Mouse (Mus musculus) olfactory bulb, adult 2 months (tissue): ENCODE measurements around the gene Gab2.

Experiments used
- CTCF ChIP-seq: fragments of 200-500 bp; IDR thresholded peaks from 2 replicates; pipeline ENCODE4 v1.5.1; 2012; ENCODE audit warnings: low read depth, mild to moderate bottlenecking, low read length, moderate library complexity; ENCODE audit not compliant: insufficient read depth
- POLR2A ChIP-seq: fragments of 200-500 bp; IDR thresholded peaks from 2 replicates; pipeline ENCODE4 v1.6.1; 2012; ENCODE audit warnings: mild to moderate bottlenecking, low read depth, low read length, moderate library complexity; ENCODE audit not compliant: insufficient read depth

DNA sequence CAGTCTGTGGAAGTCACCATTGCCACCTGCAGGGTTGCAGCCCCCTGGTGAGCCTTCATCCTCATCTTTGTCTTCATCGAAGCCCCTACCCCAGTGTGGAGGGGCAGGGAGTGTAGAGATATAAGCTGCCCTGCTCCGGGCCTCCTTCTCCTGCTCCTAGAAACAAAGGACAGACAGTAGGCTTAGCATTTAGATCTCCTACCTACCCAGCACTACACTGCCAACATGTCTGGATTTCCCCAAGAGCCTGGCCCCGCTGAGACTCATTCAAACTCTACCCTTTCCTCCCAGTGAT lies 228.9 kb downstream of the Gab2 start:
- TF ChIP-seq CTCF, result no peak
- no peak for TF ChIP-seq POLR2A
